Mouse (Mus musculus) heart, adult 2 months (tissue): Measurements from ENCODE around the gene Vmn1r100.
"Not testable (repeated sequence)": the region's sequence is repeated elsewhere in the genome, so short reads cannot be mapped to it uniquely, and the experiment has no call there.

Experiments
- CTCF ChIP-seq: fragments of 200-600 bp; IDR thresholded peaks from 2 replicates; pipeline ENCODE4 v1.8.1; 2022; ENCODE audit warnings: antibody characterized with exemption, mild to moderate bottlenecking, moderate library complexity
- EP300 ChIP-seq: fragments of 200-500 bp; IDR thresholded peaks from 2 replicates; pipeline ENCODE4 v1.6.1; 2011; ENCODE audit warnings: low read depth, low read length, control low read depth; ENCODE audit not compliant: insufficient read depth

DNA sequence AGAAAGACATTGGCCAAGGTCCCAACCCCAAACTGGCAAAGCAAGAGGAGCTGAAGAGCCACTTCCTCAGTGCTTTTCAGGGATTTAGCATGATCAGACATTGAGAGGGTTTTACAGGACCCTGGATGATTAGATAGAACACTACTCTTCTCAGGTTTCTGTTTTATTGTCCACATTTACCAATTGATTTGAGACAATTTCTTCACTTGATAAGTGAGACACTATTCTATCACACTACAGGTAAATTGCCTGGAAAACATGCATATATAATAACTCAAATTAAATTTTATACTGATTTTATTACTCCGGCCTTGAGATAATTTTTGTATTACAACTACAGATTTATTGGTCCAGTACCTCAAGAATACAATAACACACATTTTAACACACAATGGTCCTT is 42.4 kb upstream of the Vmn1r100 start, which contains the start of gene Gm5728:
- TF ChIP-seq CTCF, EP300: not testable (repeated sequence)
